Mouse (Mus musculus): ENCODE results near the gene Zfp541. TPM values are rescaled to one million over a fixed set of nuclear protein-coding genes. Genes with fewer than 3 reads are reported as not detected.

Gene Zfp541
- polyA plus RNA-seq, 1 experiment = 0.18 TPM

- peak; percentile 100 for DNase-seq (ENCODE audit: low read depth)
- peak; percentile 68; the same call in 1 of the 2 replicates for TF ChIP-seq CTCF (IDR thresholded peaks at IDR 0.05; ENCODE audit: borderline replicate concordance, extremely low read depth, insufficient read depth, insufficient read length)
- TF ChIP-seq POLR2A (IDR thresholded peaks at IDR 0.05; ENCODE audit: borderline replicate concordance, extremely low read depth, insufficient read depth, insufficient read length, poor library complexity, severe bottlenecking) = peak; percentile 85
These were observed 36.7 kb downstream of the Zfp541 start, which contains the start of gene Napa for GRCm38 (mm10) chr7:16098021-16099017. Napa (plus strand) TSS chr7:16098458.

GRCm38 (mm10) chr7:16099901-16100300 is 38.3 kb downstream of the Zfp541 start:
- no peak for TF ChIP-seq CTCF (IDR thresholded peaks at IDR 0.05; ENCODE audit: borderline replicate concordance, extremely low read depth, insufficient read depth, insufficient read length)
- TF ChIP-seq POLR2A (IDR thresholded peaks at IDR 0.05; ENCODE audit: borderline replicate concordance, extremely low read depth, insufficient read depth, insufficient read length, poor library complexity, severe bottlenecking) = no peak
- no peak for DNase-seq (ENCODE audit: low read depth)

GRCm38 (mm10) chr7:16101081-16101480 is 39.5 kb downstream of the Zfp541 start:
- DNase-seq (ENCODE audit: low read depth) = no peak
- TF ChIP-seq POLR2A (IDR thresholded peaks at IDR 0.05; ENCODE audit: borderline replicate concordance, extremely low read depth, insufficient read depth, insufficient read length, poor library complexity, severe bottlenecking) = no peak
- TF ChIP-seq CTCF (IDR thresholded peaks at IDR 0.05; ENCODE audit: borderline replicate concordance, extremely low read depth, insufficient read depth, insufficient read length) = no peak

- DNase-seq (ENCODE audit: low read depth) = no peak
- no peak for TF ChIP-seq CTCF (IDR thresholded peaks at IDR 0.05; ENCODE audit: borderline replicate concordance, extremely low read depth, insufficient read depth, insufficient read length)
- TF ChIP-seq POLR2A (IDR thresholded peaks at IDR 0.05; ENCODE audit: borderline replicate concordance, extremely low read depth, insufficient read depth, insufficient read length, poor library complexity, severe bottlenecking) = no peak
These were observed 40.3 kb downstream of the Zfp541 start for GRCm38 (mm10) chr7:16101726-16102475.

GRCm38 (mm10) chr7:16102686-16103226 is 41.1 kb downstream of the Zfp541 start:
- TF ChIP-seq POLR2A (IDR thresholded peaks at IDR 0.05; ENCODE audit: borderline replicate concordance, extremely low read depth, insufficient read depth, insufficient read length, poor library complexity, severe bottlenecking) = no peak
- TF ChIP-seq CTCF (IDR thresholded peaks at IDR 0.05; ENCODE audit: borderline replicate concordance, extremely low read depth, insufficient read depth, insufficient read length) = no peak
- DNase-seq (ENCODE audit: low read depth) = no peak

GRCm38 (mm10) chr7:16103760-16104159 is 42.1 kb downstream of the Zfp541 start:
- no peak for TF ChIP-seq POLR2A (IDR thresholded peaks at IDR 0.05; ENCODE audit: borderline replicate concordance, extremely low read depth, insufficient read depth, insufficient read length, poor library complexity, severe bottlenecking)
- TF ChIP-seq CTCF (IDR thresholded peaks at IDR 0.05; ENCODE audit: borderline replicate concordance, extremely low read depth, insufficient read depth, insufficient read length) = no peak
- DNase-seq (ENCODE audit: low read depth) = peak; percentile 71

GRCm38 (mm10) chr7:16104611-16105388 is 43.2 kb downstream of the Zfp541 start:
- TF ChIP-seq CTCF (IDR thresholded peaks at IDR 0.05; ENCODE audit: borderline replicate concordance, extremely low read depth, insufficient read depth, insufficient read length) (no peak), POLR2A (IDR thresholded peaks at IDR 0.05; ENCODE audit: borderline replicate concordance, extremely low read depth, insufficient read depth, insufficient read length, poor library complexity, severe bottlenecking) (no peak)
- DNase-seq (ENCODE audit: low read depth) = no peak

GRCm38 (mm10) chr7:16108886-16109542 is 47.4 kb downstream of the Zfp541 start:
- DNase-seq (ENCODE audit: low read depth) = no peak

GRCm38 (mm10) chr7:16110158-16110557 is 48.5 kb downstream of the Zfp541 start:
- TF ChIP-seq CTCF (IDR thresholded peaks at IDR 0.05; ENCODE audit: borderline replicate concordance, extremely low read depth, insufficient read depth, insufficient read length) = no peak
- TF ChIP-seq POLR2A (IDR thresholded peaks at IDR 0.05; ENCODE audit: borderline replicate concordance, extremely low read depth, insufficient read depth, insufficient read length, poor library complexity, severe bottlenecking) = no peak
- DNase-seq (ENCODE audit: low read depth) = no peak

More at GRCm38 (mm10) chr7:16108886-16109542, 47.4 kb downstream of the Zfp541 start:
- TF ChIP-seq CTCF (IDR thresholded peaks at IDR 0.05; ENCODE audit: borderline replicate concordance, extremely low read depth, insufficient read depth, insufficient read length) (no peak), POLR2A (IDR thresholded peaks at IDR 0.05; ENCODE audit: borderline replicate concordance, extremely low read depth, insufficient read depth, insufficient read length, poor library complexity, severe bottlenecking) (no peak)

All from brain, embryonic 14.5 days (tissue).